Mouse (Mus musculus) layer of hippocampus, adult 2 months (tissue): ENCODE data around the gene Rgs3. TPM values are rescaled to one million over a fixed set of nuclear protein-coding genes. Genes with fewer than 3 reads are reported as not detected.

Source experiments
- DNase-seq, 2 experiments: peaks; one replicate each; pipeline ENCODE4 v3.0.0; 2022; ENCODE audit warnings: low spot score in 2 of 2
- H3K27ac ChIP-seq: fragments of 200-600 bp; 2 replicates; pipeline ENCODE4 v1.8.1; 2022
- H3K4me3 ChIP-seq: fragments of 200-600 bp; 2 replicates; pipeline ENCODE4 v1.8.1; 2022; ENCODE audit warnings: mild to moderate bottlenecking
- CTCF ChIP-seq: fragments of 200-600 bp; conservative IDR thresholded peaks from 2 replicates; pipeline ENCODE4 v1.8.1; 2022; ENCODE audit warnings: antibody characterized with exemption, mild to moderate bottlenecking, moderate library complexity
- total RNA-seq, 2 experiments: library from RNA; stranded (reverse); gene quantifications; 2 replicates each; pipeline ENCODE4 v1.2.3; 2021

The Rgs3 gene
- total RNA-seq, 2 experiments from 2014 or later, result 18.9 to 21.6 TPM

DNA sequence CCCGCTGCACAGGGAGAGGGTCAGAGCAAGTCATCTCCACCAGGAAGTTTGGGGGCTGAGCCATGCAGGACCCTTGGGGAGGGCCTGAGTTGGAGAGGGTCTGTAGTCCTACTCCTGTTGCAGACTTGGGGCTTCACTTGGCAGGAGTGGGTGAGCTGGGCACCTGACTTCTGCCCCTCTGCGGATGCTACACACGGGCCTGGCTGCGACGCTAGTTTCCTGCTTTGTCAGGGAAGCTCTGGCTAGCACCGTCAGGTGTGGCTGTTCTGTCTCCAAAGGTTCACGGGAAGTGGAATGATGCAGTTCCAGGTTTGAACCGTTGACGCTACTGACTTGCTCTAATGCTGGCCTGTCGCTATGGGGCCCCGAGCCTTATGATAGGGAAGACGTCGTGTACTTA lies 144.6 kb downstream of the Rgs3 start:
- H3K27ac ChIP-seq, result no peak overlapping the region
- no peak for TF ChIP-seq CTCF
- H3K4me3 ChIP-seq, result no peak overlapping the region
- no peak for DNase-seq

DNA sequence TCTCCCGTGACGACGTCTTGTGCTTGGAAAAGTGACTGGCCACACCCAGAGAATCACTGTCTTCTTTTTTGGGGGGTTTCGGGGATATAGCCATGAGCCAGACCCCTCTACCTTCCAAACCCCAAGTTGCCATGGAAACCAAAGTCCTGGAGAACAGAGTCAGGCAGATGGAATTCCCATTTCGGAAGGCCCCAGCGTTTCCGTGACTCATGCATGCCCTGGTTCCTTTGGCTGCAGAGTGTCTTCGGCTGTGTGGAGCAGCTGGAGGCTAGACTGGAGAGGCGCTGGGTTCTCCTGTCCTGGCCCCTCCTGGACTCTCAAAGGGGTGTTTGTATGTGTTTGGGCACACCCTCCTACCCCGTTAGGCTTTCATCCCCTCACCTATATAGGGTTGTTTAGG lies 145.4 kb downstream of the Rgs3 start:
- Histone ChIP-seq H3K4me3 (no peak overlapping the region), H3K27ac (no peak overlapping the region)
- TF ChIP-seq CTCF, result no peak
- no peak for DNase-seq

DNA sequence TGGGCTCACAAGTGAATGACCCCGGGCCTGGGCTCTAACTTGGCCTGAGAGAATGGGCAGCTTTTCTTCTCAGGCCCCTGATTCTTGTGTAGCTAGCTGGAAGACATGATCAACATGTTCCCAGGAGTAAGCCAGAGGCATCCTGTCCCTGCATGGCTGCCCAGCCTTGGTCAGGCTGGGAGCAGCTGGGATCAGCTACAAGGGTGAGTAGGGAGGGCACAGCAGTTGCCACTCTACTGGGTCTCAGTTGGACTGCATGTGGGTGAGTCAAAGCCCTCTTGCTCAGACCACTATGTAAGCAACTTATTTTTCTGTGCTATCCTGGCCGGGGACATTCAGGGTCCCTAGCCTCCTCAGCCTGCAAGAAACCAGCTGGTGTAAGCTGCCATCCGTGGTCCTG lies 146.1 kb downstream of the Rgs3 start:
- DNase-seq, result no peak
- H3K4me3 ChIP-seq, result no peak overlapping the region
- H3K27ac ChIP-seq, result no peak overlapping the region
- no peak for TF ChIP-seq CTCF

- TF ChIP-seq CTCF, result no peak
- no peak overlapping the region for H3K27ac ChIP-seq
- H3K4me3 ChIP-seq, result no peak overlapping the region
- DNase-seq, result no peak
Measured at GRCm38 (mm10) chr4:62708084-62708483, 148.4 kb downstream of the Rgs3 start.

DNA sequence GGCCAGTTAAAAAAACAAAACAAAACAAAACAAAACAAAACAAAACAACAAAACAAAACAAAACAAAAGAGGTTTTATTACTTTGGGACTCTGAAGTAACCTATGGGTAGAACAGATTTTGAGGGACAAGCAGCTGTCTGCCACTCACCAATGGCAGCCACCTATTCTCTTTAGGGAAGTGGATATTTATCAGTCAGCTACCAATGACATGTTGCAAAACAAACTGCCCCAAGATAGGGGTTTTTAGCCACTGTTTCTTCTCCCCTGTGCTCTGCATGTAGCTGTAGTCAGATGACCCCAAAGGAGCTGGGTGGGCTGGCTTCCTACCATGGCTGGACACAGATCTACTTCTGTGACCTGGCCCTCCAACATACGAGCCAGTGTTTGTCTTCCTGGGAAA lies 149.3 kb downstream of the Rgs3 start:
- no peak for DNase-seq
- H3K4me3 ChIP-seq, result no peak overlapping the region
- no peak overlapping the region for H3K27ac ChIP-seq
- no peak for TF ChIP-seq CTCF

DNA sequence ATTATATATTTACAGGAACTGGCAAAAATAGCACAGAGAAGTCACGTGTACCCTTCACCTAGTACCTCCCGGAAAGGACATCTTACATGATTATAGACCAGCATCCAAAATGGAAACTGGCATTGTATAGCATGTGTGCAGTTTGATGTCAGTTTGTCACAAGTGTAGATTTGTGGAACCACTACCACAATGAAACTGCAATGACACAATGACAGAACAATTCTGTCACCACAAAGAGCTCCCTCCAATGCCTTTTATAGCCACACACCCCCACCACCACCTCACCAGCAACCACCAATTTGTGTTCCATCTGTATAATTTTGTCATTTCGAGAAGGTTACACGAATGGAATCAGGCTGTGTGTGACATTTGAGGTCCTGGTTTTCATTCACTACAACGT lies 149.8 kb downstream of the Rgs3 start:
- DNase-seq, result no peak
- Histone ChIP-seq H3K27ac (no peak overlapping the region), H3K4me3 (no peak overlapping the region)
- no peak for TF ChIP-seq CTCF

DNA sequence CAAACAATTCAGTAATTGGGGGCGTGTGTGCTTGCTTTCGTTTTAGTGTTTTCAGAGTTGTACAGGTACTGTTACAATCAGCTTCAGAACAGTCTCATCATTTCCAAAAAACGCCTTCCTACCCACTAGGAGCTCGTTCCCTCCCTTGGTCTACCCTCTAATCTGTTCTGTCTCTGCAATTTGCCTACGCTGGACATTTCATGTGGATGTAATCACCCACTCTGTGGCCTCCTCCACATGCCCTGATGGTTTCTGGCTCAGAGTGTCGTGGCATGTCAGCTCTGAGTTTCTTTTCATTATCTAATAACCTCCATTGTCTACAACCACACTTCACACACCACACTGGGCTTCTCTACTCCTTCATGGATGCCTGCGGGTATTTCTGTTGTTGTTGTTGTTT lies 151.5 kb downstream of the Rgs3 start:
- no peak for TF ChIP-seq CTCF
- Histone ChIP-seq H3K27ac (no peak overlapping the region), H3K4me3 (no peak overlapping the region)
- no peak for DNase-seq

DNA sequence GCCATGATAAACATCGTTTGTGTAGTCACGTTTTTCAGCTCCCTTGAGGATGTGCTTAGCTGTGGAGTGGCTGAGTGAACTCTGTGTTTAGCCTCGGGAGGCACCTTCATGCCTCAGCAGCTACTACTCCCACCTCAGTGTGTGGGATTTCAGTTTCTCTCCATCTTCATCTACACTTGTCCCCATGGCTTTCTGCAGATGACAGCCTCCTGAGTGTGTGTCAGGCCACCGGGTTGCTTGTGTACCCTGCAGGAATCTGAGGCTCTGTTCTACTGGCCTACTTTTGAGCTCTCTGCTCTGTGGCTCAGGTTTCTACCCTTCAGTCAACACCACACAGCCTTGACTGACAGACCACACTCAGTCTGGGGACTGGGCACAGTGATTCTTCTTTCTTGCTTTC lies 151.9 kb downstream of the Rgs3 start:
- H3K4me3 ChIP-seq, result no peak overlapping the region
- no peak for DNase-seq
- no peak for TF ChIP-seq CTCF

DNA sequence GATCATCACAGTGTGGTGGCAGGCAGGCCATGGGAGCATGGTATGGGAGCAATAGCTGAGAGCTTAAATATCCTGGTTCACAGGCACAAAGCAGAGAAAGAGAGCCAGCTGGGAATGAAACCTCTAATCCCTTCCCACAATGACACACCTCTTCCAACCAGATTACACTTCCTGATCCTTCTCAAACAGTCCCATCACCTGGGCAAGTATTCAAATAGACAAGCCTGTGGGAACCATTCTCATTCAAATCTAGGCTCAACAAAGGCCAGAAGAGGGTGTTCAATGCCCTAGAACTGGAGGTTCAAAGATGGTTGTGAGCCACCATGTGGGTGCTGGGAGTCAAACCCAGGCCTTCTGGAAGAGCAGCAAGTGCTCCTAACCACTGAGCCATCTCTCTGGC lies 161.2 kb downstream of the Rgs3 start:
- DNase-seq, result no peak
- Histone ChIP-seq H3K27ac (no peak overlapping the region), H3K4me3 (no peak overlapping the region)
- TF ChIP-seq CTCF, result no peak

More for the DNA sequence above, 151.9 kb downstream of the Rgs3 start:
- H3K27ac ChIP-seq, result no peak overlapping the region

DNA sequence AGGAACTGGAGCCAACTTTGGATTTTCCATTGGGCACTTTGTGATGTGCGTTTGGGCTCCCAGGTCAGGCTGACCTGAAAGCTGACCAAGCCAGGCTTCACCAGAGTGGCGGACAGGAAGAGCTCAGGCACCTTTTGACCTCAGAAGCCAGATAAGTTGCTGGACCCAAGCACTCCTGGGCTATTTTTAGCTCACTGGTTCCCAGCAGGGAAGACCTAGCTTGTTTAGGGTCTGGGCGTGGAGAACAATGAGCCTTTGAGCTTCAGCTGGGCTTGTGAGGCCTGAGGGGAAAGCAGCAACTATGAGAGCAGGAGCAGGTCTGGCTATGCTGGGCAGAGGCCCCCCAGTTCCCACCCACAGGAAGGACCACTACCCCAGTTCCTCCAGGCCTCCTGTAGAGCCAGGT lies 162.4 kb downstream of the Rgs3 start:
- H3K4me3 ChIP-seq, result no peak overlapping the region
- DNase-seq, result no peak
- peak overlapping the region; percentile 43 for H3K27ac ChIP-seq
- no peak for TF ChIP-seq CTCF

- no peak overlapping the region for H3K27ac ChIP-seq
- no peak overlapping the region for H3K4me3 ChIP-seq
- TF ChIP-seq CTCF, result no peak
- no peak for DNase-seq
Measured at GRCm38 (mm10) chr4:62723795-62724194, 164.1 kb downstream of the Rgs3 start.

GRCm38 (mm10) chr4:62726282-62726937 lies 166.8 kb downstream of the Rgs3 start:
- no peak for TF ChIP-seq CTCF
- no peak overlapping the region for H3K27ac ChIP-seq
- H3K4me3 ChIP-seq, result no peak overlapping the region
- DNase-seq, result no peak

- DNase-seq, result peak in 1 of 2 experiments; percentile 34
- peak; percentile 55 for TF ChIP-seq CTCF
- Histone ChIP-seq H3K27ac (no peak overlapping the region), H3K4me3 (no peak overlapping the region)
Measured at GRCm38 (mm10) chr4:62727541-62728303, 168.1 kb downstream of the Rgs3 start.

DNA sequence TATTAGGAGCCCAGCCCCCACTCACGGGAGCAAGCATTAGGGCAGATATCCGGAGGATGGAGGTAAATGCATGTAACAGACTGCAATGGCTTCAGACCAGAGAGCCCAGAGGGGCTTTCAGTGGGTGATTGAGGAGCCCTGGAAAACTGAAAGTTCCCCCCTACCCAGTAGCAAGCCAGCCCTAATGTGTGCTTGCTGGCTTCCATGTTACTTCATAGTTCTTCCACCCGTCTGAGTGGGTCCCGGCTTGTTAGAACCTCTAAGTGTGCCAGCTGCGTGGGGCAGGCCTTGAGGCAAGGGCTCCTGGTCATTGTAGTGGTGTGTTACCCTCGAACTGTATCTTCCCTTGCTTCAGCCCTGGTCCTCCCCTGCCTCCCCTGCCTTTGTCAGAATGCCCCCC lies 168.8 kb downstream of the Rgs3 start:
- H3K4me3 ChIP-seq, result no peak overlapping the region
- no peak for TF ChIP-seq CTCF
- no peak for DNase-seq
- no peak overlapping the region for H3K27ac ChIP-seq
